Mouse (Mus musculus): ENCODE measurements at regions not wholly inside any gene's neighbourhood (a gene's known extent, or its start where the extent isn't known, plus 50 kb on each side); places are given as distances from the start of the nearest gene placed in this dataset.

GRCm38 (mm10) chr3:57228400-57228799 is 73.4 kb downstream of the Tm4sf1 start:
- no peak for DNase-seq (ENCODE audit: low read depth, low spot score)
- no peaks in the 10 kb centered on the region for H3K9me3 ChIP-seq (ENCODE audit: control insufficient read depth, insufficient read depth, low read depth, low read length)
- H3K27ac ChIP-seq (ENCODE audit: insufficient read depth, low read depth, low read length, poor library complexity, severe bottlenecking) = no peak overlapping the region
- H3K36me3 ChIP-seq (ENCODE audit: control insufficient read depth, insufficient read depth, low read length, poor library complexity, severe bottlenecking) = no peaks in the 10 kb centered on the region
- TF ChIP-seq HCFC1 (IDR thresholded peaks at IDR 0.05; ENCODE audit: borderline replicate concordance, insufficient read depth, low read length) (no peak), ZNF384 (IDR thresholded peaks at IDR 0.05; ENCODE audit: low read depth, low read length) (no peak), MAFK (IDR thresholded peaks at IDR 0.05; ENCODE audit: insufficient read depth, low read depth, low read length) (no peak)
- no peak overlapping the region for H3K4me3 ChIP-seq (ENCODE audit: insufficient read depth in 1 of 2, low read depth in 1 of 2, low read length in 2 of 2, poor library complexity in 1 of 2, severe bottlenecking in 1 of 2)
- H3K9ac ChIP-seq (ENCODE audit: insufficient read depth, low read depth, low read length, poor library complexity, severe bottlenecking) = no peak overlapping the region
- in situ Hi-C loops (cut with MboI; ENCODE audit: low sequenced_read_pairs in 2 of 2, unreplicated experiment in 2 of 2) = no loop called here
- H3K4me1 ChIP-seq (ENCODE audit: control insufficient read depth in 2 of 2, insufficient read depth in 2 of 2, low read length in 2 of 2, poor library complexity in 1 of 2) = no peaks in the 10 kb centered on the region

- Histone ChIP-seq H3K27ac (ENCODE audit: insufficient read depth, low read depth, low read length, poor library complexity, severe bottlenecking) (no peak overlapping the region), H3K4me1 (ENCODE audit: control insufficient read depth in 2 of 2, insufficient read depth in 2 of 2, low read length in 2 of 2, poor library complexity in 1 of 2) (no peaks in the 10 kb centered on the region), H3K4me3 (ENCODE audit: insufficient read depth in 1 of 2, low read depth in 1 of 2, low read length in 2 of 2, poor library complexity in 1 of 2, severe bottlenecking in 1 of 2) (no peak overlapping the region), H3K36me3 (ENCODE audit: control insufficient read depth, insufficient read depth, low read length, poor library complexity, severe bottlenecking) (no peaks in the 10 kb centered on the region), H3K9ac (ENCODE audit: insufficient read depth, low read depth, low read length, poor library complexity, severe bottlenecking) (no peak overlapping the region), H3K9me3 (ENCODE audit: control insufficient read depth, insufficient read depth, low read depth, low read length) (no peaks in the 10 kb centered on the region)
- DNase-seq (ENCODE audit: low read depth, low spot score) = no peak
- in situ Hi-C loops (cut with MboI; ENCODE audit: low sequenced_read_pairs in 2 of 2, unreplicated experiment in 2 of 2) = loop anchor here in 1 of 2 experiments (25.0 kb wide), 1 partner anchor 1211 kb away; no protein-coding TSS in a partner anchor
- TF ChIP-seq HCFC1 (IDR thresholded peaks at IDR 0.05; ENCODE audit: borderline replicate concordance, insufficient read depth, low read length) (no peak), ZNF384 (IDR thresholded peaks at IDR 0.05; ENCODE audit: low read depth, low read length) (no peak), MAFK (IDR thresholded peaks at IDR 0.05; ENCODE audit: insufficient read depth, low read depth, low read length) (no peak), CHD2 (IDR thresholded peaks at IDR 0.05; ENCODE audit: low read depth, low read length) (no peak), ZC3H11A (IDR thresholded peaks at IDR 0.05; ENCODE audit: borderline replicate concordance, low read depth, low read length) (no peak)
Measured at GRCm38 (mm10) chr3:57223773-57224172, 78.0 kb downstream of the Tm4sf1 start.

- H3K36me3 ChIP-seq (ENCODE audit: control insufficient read depth, insufficient read depth, low read length, poor library complexity, severe bottlenecking) = no peaks in the 10 kb centered on the region
- no peak for TF ChIP-seq HCFC1 (IDR thresholded peaks at IDR 0.05; ENCODE audit: borderline replicate concordance, insufficient read depth, low read length)
- TF ChIP-seq ZNF384 (IDR thresholded peaks at IDR 0.05; ENCODE audit: low read depth, low read length) = no peak
- no peak for TF ChIP-seq MAFK (IDR thresholded peaks at IDR 0.05; ENCODE audit: insufficient read depth, low read depth, low read length)
- no peak for TF ChIP-seq CHD2 (IDR thresholded peaks at IDR 0.05; ENCODE audit: low read depth, low read length)
- TF ChIP-seq ZC3H11A (IDR thresholded peaks at IDR 0.05; ENCODE audit: borderline replicate concordance, low read depth, low read length) = no peak
- no peak overlapping the region for H3K4me3 ChIP-seq (ENCODE audit: insufficient read depth in 1 of 2, low read depth in 1 of 2, low read length in 2 of 2, poor library complexity in 1 of 2, severe bottlenecking in 1 of 2)
- no peak overlapping the region for H3K27ac ChIP-seq (ENCODE audit: insufficient read depth, low read depth, low read length, poor library complexity, severe bottlenecking)
- no peak for DNase-seq (ENCODE audit: low read depth, low spot score)
- H3K9me3 ChIP-seq (ENCODE audit: control insufficient read depth, insufficient read depth, low read depth, low read length) = no peaks in the 10 kb centered on the region
- in situ Hi-C loops (cut with MboI; ENCODE audit: low sequenced_read_pairs in 2 of 2, unreplicated experiment in 2 of 2) = loop anchor here in 1 of 2 experiments (25.0 kb wide), 1 partner anchor 1210 kb away; no protein-coding TSS in a partner anchor
- no peaks in the 10 kb centered on the region for H3K4me1 ChIP-seq (ENCODE audit: control insufficient read depth in 2 of 2, insufficient read depth in 2 of 2, low read length in 2 of 2, poor library complexity in 1 of 2)
- no peak overlapping the region for H3K9ac ChIP-seq (ENCODE audit: insufficient read depth, low read depth, low read length, poor library complexity, severe bottlenecking)
Measured at GRCm38 (mm10) chr3:57222318-57222914, 79.4 kb downstream of the Tm4sf1 start.

- in situ Hi-C loops (cut with MboI; ENCODE audit: low sequenced_read_pairs in 2 of 2, unreplicated experiment in 2 of 2) = loop anchor here in 1 of 2 experiments (25.0 kb wide), 1 partner anchor 1206 kb away; no protein-coding TSS in a partner anchor
- no peak overlapping the region for H3K4me3 ChIP-seq (ENCODE audit: insufficient read depth in 1 of 2, low read depth in 1 of 2, low read length in 2 of 2, poor library complexity in 1 of 2, severe bottlenecking in 1 of 2)
- no peak overlapping the region for H3K9ac ChIP-seq (ENCODE audit: insufficient read depth, low read depth, low read length, poor library complexity, severe bottlenecking)
- H3K36me3 ChIP-seq (ENCODE audit: control insufficient read depth, insufficient read depth, low read length, poor library complexity, severe bottlenecking) = no peaks in the 10 kb centered on the region
- no peak overlapping the region for H3K27ac ChIP-seq (ENCODE audit: insufficient read depth, low read depth, low read length, poor library complexity, severe bottlenecking)
- H3K9me3 ChIP-seq (ENCODE audit: control insufficient read depth, insufficient read depth, low read depth, low read length) = no peaks in the 10 kb centered on the region
- DNase-seq (ENCODE audit: low read depth, low spot score) = no peak
- no peak for TF ChIP-seq HCFC1 (IDR thresholded peaks at IDR 0.05; ENCODE audit: borderline replicate concordance, insufficient read depth, low read length)
- no peak for TF ChIP-seq MAFK (IDR thresholded peaks at IDR 0.05; ENCODE audit: insufficient read depth, low read depth, low read length)
- no peak for TF ChIP-seq ZC3H11A (IDR thresholded peaks at IDR 0.05; ENCODE audit: borderline replicate concordance, low read depth, low read length)
- TF ChIP-seq CHD2 (IDR thresholded peaks at IDR 0.05; ENCODE audit: low read depth, low read length) = no peak
- no peak for TF ChIP-seq ZNF384 (IDR thresholded peaks at IDR 0.05; ENCODE audit: low read depth, low read length)
- H3K4me1 ChIP-seq (ENCODE audit: control insufficient read depth in 2 of 2, insufficient read depth in 2 of 2, low read length in 2 of 2, poor library complexity in 1 of 2) = no peaks in the 10 kb centered on the region
Measured at GRCm38 (mm10) chr3:57218431-57218830, 83.4 kb downstream of the Tm4sf1 start.

Measured in ES-E14 (cell line).